In genomic region chr1:84851512-84852235, GRCm38 (mm10) we compare ENCODE assay signal across 9 mouse cellular contexts. TPM values are rescaled to one million over a fixed set of nuclear protein-coding genes. Genes with fewer than 3 reads are reported as not detected.
DNase-seq lines count a peak whose midpoint lies in the region; ATAC-seq lines count a peak whose summit lies in the region.
"Had no signal": no experiment of that assay in that cellular context is flagged by ENCODE, and none has a peak within 500 bp of the region (broad histone marks: within the 10 kb centered on the region; RNA-seq: fewer than 3 reads in every experiment).

No protein-coding gene starts in this region.

- no peak overlapping the region for H3K4me3 ChIP-seq in midbrain, embryonic 13.5 days (replicated peaks)
- H3K4me3 ChIP-seq: neural tube, embryonic 12.5 days had no signal

- WGBS in midbrain, embryonic 13.5 days = 33% methylated on average over 9 of the region's 9 CpGs

- peak; percentile 55 for ATAC-seq in midbrain, embryonic 13.5 days

- H3K27ac ChIP-seq in midbrain, embryonic 13.5 days = no peak overlapping the region
- H3K27ac ChIP-seq: neural tube, embryonic 12.5 days had no signal

- no peaks in the 10 kb centered on the region for H3K9me3 ChIP-seq in midbrain, embryonic 13.5 days
- H3K9me3 ChIP-seq: neural tube, embryonic 12.5 days had no signal

- peak; percentile 11 for DNase-seq in gastrocnemius, adult 18-20 months (ENCODE audit: low spot score)
- DNase-seq in gastrocnemius, postnatal 4 days (ENCODE audit: low spot score in 2 of 2) = no peak
- DNase-seq in R1 (ENCODE audit: low read depth, low spot score) = peak; percentile 76
- peak; percentile 52 for DNase-seq in kidney, postnatal 10 days
- no peak for DNase-seq in left cerebral cortex, adult 8-10 months (ENCODE audit: low spot score in 2 of 2)
- DNase-seq in right cerebral cortex, postnatal 4 days = no peak
- DNase-seq in adrenal gland, postnatal 4 days (ENCODE audit: low spot score in 2 of 2) = no peak

- no peaks in the 10 kb centered on the region for H3K27me3 ChIP-seq in midbrain, embryonic 13.5 days
- H3K27me3 ChIP-seq: neural tube, embryonic 12.5 days had no signal

- H3K9ac ChIP-seq in midbrain, embryonic 13.5 days (replicated peaks) = no peak overlapping the region
- H3K9ac ChIP-seq: neural tube, embryonic 12.5 days had no signal

- H3K4me2 ChIP-seq in midbrain, embryonic 13.5 days (replicated peaks) = no peak overlapping the region
- H3K4me2 ChIP-seq: neural tube, embryonic 12.5 days had no signal

- H3K4me1 ChIP-seq in midbrain, embryonic 13.5 days (replicated peaks) = peaks cover 8% of the 10 kb centered on the region
- H3K4me1 ChIP-seq: neural tube, embryonic 12.5 days had no signal

- 0 out of 2 replicates have a peak, but pooled peaks cover 4% of the 10 kb centered on the region for H3K36me3 ChIP-seq in midbrain, embryonic 13.5 days

RNA-seq across cellular contexts. Expression of gene Trip12, which starts 11.4 kb away (rescaled TPM):
- 100 to 1,000 TPM; 178 to 197 TPM for total RNA-seq in gastrocnemius, adult 18-20 months (2021)
- 100 to 1,000 TPM; 266 to 274 TPM for total RNA-seq in gastrocnemius, postnatal 4 days (2021)
- polyA plus RNA-seq in midbrain, embryonic 13.5 days (2015; fragmentation: Nextera tagmentation; extraction: Ambion mirVana) = 78.5 and 85.0 TPM in 2 replicates
- 100 to 1,000 TPM; 177 to 244 (median 207) TPM for total RNA-seq in left cerebral cortex, adult 8-10 months (2022)
- 100 to 1,000 TPM; 248 to 284 TPM for total RNA-seq in adrenal gland, postnatal 4 days (2021)

RNA-seq across cellular contexts. Expression of gene Fbxo36, which starts 12.0 kb away (rescaled TPM):
- 1 to 10 TPM; 3.0 to 3.6 TPM for total RNA-seq in gastrocnemius, adult 18-20 months (2021)
- total RNA-seq in gastrocnemius, postnatal 4 days (2021) = 1 to 10 TPM; 3.8 TPM
- polyA plus RNA-seq in midbrain, embryonic 13.5 days (2015; fragmentation: Nextera tagmentation; extraction: Ambion mirVana) = 6.5 and 8.5 TPM in 2 replicates
- 1 to 10 TPM; 3.0 to 4.6 (median 3.8) TPM for total RNA-seq in left cerebral cortex, adult 8-10 months (2022)
- total RNA-seq in adrenal gland, postnatal 4 days (2021) = 1 to 10 TPM; 8.5 to 9.3 TPM

Comparison
In these comparisons a context has a peak if more than half of its experiments do, and no peak if none do; other contexts are left out.
1. DNase-seq: peak in gastrocnemius, adult 18-20 months (single experiment), R1 (single experiment) and kidney, postnatal 10 days (single experiment); none in gastrocnemius, postnatal 4 days (0 of 2), left cerebral cortex, adult 8-10 months (0 of 2), right cerebral cortex, postnatal 4 days (single experiment) and adrenal gland, postnatal 4 days (0 of 2).